In genomic region chr11:77348985-77349384, GRCm38 (mm10) we compare ENCODE assay signal across 8 mouse cellular contexts.
DNase-seq lines count a peak whose midpoint lies in the region; ATAC-seq and TF ChIP-seq lines count a peak whose summit lies in the region.

No protein-coding gene starts in this region.

- peaks cover 7% of the 10 kb centered on the region for H3K4me1 ChIP-seq in heart, adult 2 months (ENCODE audit: control insufficient read depth, insufficient read depth, low read length)
- peaks cover 3 to 18% of the 10 kb centered on the region in 2 experiments; a peak in 3 of 4 replicates for H3K4me1 ChIP-seq in CH12.LX (ENCODE audit: control insufficient read depth in 1 of 2, insufficient read depth in 2 of 2)
- H3K4me1 ChIP-seq in forebrain, postnatal 0 days (ENCODE audit: insufficient read depth): peaks cover 4% of the 10 kb centered on the region; the same call in 1 of the 2 replicates
- peaks cover 3% of the 10 kb centered on the region for H3K4me1 ChIP-seq in liver, embryonic 16.5 days (ENCODE audit: control insufficient read depth, low read depth, low read length)
- no peaks in the 10 kb centered on the region for H3K4me1 ChIP-seq in stomach, embryonic 15.5 days

- peaks cover 19% of the 10 kb centered on the region for H3K36me3 ChIP-seq in heart, adult 2 months (ENCODE audit: control insufficient read depth, insufficient read depth, low read length)
- H3K36me3 ChIP-seq in CH12.LX (replicated peaks in 1 of 2; ENCODE audit: control insufficient read depth in 1 of 2, insufficient read depth in 1 of 2, low read length in 1 of 2): peaks cover 0 to 5% of the 10 kb centered on the region in 2 experiments
- H3K36me3 ChIP-seq in forebrain, postnatal 0 days (ENCODE audit: insufficient read depth): no peaks in the 10 kb centered on the region
- H3K36me3 ChIP-seq in liver, embryonic 16.5 days (ENCODE audit: control insufficient read depth, insufficient read depth): no peaks in the 10 kb centered on the region
- H3K36me3 ChIP-seq in stomach, embryonic 15.5 days: no peaks in the 10 kb centered on the region

- in situ Hi-C loops in CH12.LX (cut with MboI; ENCODE audit: low pct_ligation_motif_present, low pct_unique_long_range_greater_than_20kb, low sequenced_read_pairs): loop anchor here (5.0 to 10.0 kb wide), 2 partner anchors 37 to 96 kb away; no protein-coding TSS in a partner anchor

- TF ChIP-seq EP300 in heart, adult 2 months (IDR thresholded peaks at IDR 0.05; ENCODE audit: insufficient read depth, low read depth, low read length): no peak
- no peak for TF ChIP-seq EP300 in CH12.LX (IDR thresholded peaks at IDR 0.05; ENCODE audit: low read length)

- no peak for TF ChIP-seq POLR2A in heart, adult 2 months (IDR thresholded peaks at IDR 0.05; ENCODE audit: insufficient read depth, low read depth, low read length)
- TF ChIP-seq POLR2A in CH12.LX (IDR thresholded peaks at IDR 0.05; ENCODE audit: low read depth, low read length): no peak

- TF ChIP-seq RAD21 in CH12.LX (IDR thresholded peaks at IDR 0.05; ENCODE audit: low read depth, low read length): no peak

- H3K4me2 ChIP-seq in CH12.LX (ENCODE audit: insufficient read depth, low read depth, poor library complexity, severe bottlenecking): peak overlapping the region; percentile 97
- peak overlapping the region; percentile 81 for H3K4me2 ChIP-seq in forebrain, postnatal 0 days (ENCODE audit: low read depth)
- H3K4me2 ChIP-seq in liver, embryonic 16.5 days (ENCODE audit: low read depth, low read length): peak overlapping the region; percentile 90
- peak overlapping the region; percentile 87 for H3K4me2 ChIP-seq in stomach, embryonic 15.5 days

- ATAC-seq in forebrain, postnatal 0 days: no peak
- ATAC-seq in liver, embryonic 16.5 days (ENCODE audit: low read depth): no peak
- no peak for ATAC-seq in stomach, embryonic 15.5 days (ENCODE audit: insufficient read depth, low FRiP score, low read depth)

- intact Hi-C loops in heart, adult 2 months (cut with DNase I): loop anchor here (2.0 kb wide), 2 partner anchors 38 to 98 kb away; no protein-coding TSS in a partner anchor
- intact Hi-C loops in heart, postnatal 36 days (cut with DNase I): loop anchor here (2.0 to 5.0 kb wide), 5 partner anchors 20 to 92 kb away; no protein-coding TSS in a partner anchor

- DNase-seq in heart, adult 2 months: no peak
- DNase-seq in heart, postnatal 36 days: no peak
- DNase-seq in CH12.LX (ENCODE audit: extremely low read depth): no peak
- no peak for DNase-seq in forebrain, postnatal 0 days
- DNase-seq in left cerebral cortex, adult 9 months (ENCODE audit: low spot score in 2 of 2): no peak
- no peak for DNase-seq in ovary, postnatal 36 days (ENCODE audit: low spot score)

- 5% methylated on average over 6 of the region's 6 CpGs for WGBS in heart, adult 2 months
- whole genome bisulfite sequencing in forebrain, postnatal 0 days: 40% methylated on average over 6 of the region's 6 CpGs
- 9% methylated on average over 6 of the region's 6 CpGs for WGBS in liver, embryonic 16.5 days (ENCODE audit: insufficient replicate concordance)
- whole genome bisulfite sequencing in stomach, embryonic 15.5 days: 42% methylated on average over 6 of the region's 6 CpGs

- dilution Hi-C loops in CH12.LX (cut with MboI; ENCODE audit: extremely low pct_ligation_motif_present, extremely low pct_unique_long_range_greater_than_20kb, low sequenced_read_pairs): no loop called here

- TF ChIP-seq CTCF in heart, adult 2 months (IDR thresholded peaks at IDR 0.05): no peak
- TF ChIP-seq CTCF in CH12.LX (conservative IDR thresholded peaks at IDR 0.05 in 1 of 2, IDR thresholded peaks at IDR 0.05 in 1 of 2; ENCODE audit: low read depth in 2 of 2, low read length in 2 of 2): no peak
- no peak for TF ChIP-seq CTCF in forebrain, postnatal 0 days (IDR thresholded peaks at IDR 0.05; ENCODE audit: low read depth)

- no peaks in the 10 kb centered on the region for H3K9me3 ChIP-seq in CH12.LX (replicated peaks; ENCODE audit: low read length)
- H3K9me3 ChIP-seq in forebrain, postnatal 0 days (ENCODE audit: low read length): no peaks in the 10 kb centered on the region
- H3K9me3 ChIP-seq in liver, embryonic 16.5 days (replicated peaks; ENCODE audit: control insufficient read depth, low read length): no peaks in the 10 kb centered on the region
- H3K9me3 ChIP-seq in stomach, embryonic 15.5 days: no peaks in the 10 kb centered on the region

- H3K9ac ChIP-seq in heart, adult 2 months (ENCODE audit: low read depth, low read length): peak overlapping the region; percentile 88
- H3K9ac ChIP-seq in CH12.LX (ENCODE audit: insufficient read depth, low read depth): peak overlapping the region; percentile 68
- H3K9ac ChIP-seq in forebrain, postnatal 0 days: no peak overlapping the region
- no peak overlapping the region for H3K9ac ChIP-seq in liver, embryonic 16.5 days (ENCODE audit: low read depth, low read length)
- H3K9ac ChIP-seq in stomach, embryonic 15.5 days: no peak overlapping the region

- no peaks in the 10 kb centered on the region; the same call in 1 of the 2 replicates for H3K79me2 ChIP-seq in heart, adult 2 months (replicated peaks; ENCODE audit: control insufficient read depth, insufficient read depth, low read length)
- H3K79me2 ChIP-seq in CH12.LX (replicated peaks; ENCODE audit: control insufficient read depth, extremely low read depth, insufficient read depth, poor library complexity, severe bottlenecking): peaks cover 4% of the 10 kb centered on the region

- H3K4me3 ChIP-seq in heart, adult 2 months: peak overlapping the region; percentile 79
- peak overlapping the region; percentile 57 to 83 (median 67) for H3K4me3 ChIP-seq in CH12.LX (replicated peaks in 1 of 3; ENCODE audit: low read depth in 2 of 3, low read length in 2 of 3, poor library complexity in 1 of 3)
- peak overlapping the region; percentile 51; the same call in 1 of the 2 replicates for H3K4me3 ChIP-seq in forebrain, postnatal 0 days (ENCODE audit: low read depth, low read length)
- peak overlapping the region; percentile 70 for H3K4me3 ChIP-seq in liver, embryonic 16.5 days (ENCODE audit: low read depth, low read length)
- peak overlapping the region; percentile 65 for H3K4me3 ChIP-seq in stomach, embryonic 15.5 days (replicated peaks)

- H3K27ac ChIP-seq in heart, adult 2 months: peak overlapping the region; percentile 95
- no peak overlapping the region for H3K27ac ChIP-seq in CH12.LX (ENCODE audit: insufficient read depth, low read depth)
- H3K27ac ChIP-seq in forebrain, postnatal 0 days (ENCODE audit: low read depth, low read length): no peak overlapping the region
- no peak overlapping the region for H3K27ac ChIP-seq in liver, embryonic 16.5 days (ENCODE audit: low read length)
- H3K27ac ChIP-seq in stomach, embryonic 15.5 days: no peak overlapping the region

- H3K27me3 ChIP-seq in heart, adult 2 months (ENCODE audit: control insufficient read depth, insufficient read depth, low read length): no peaks in the 10 kb centered on the region
- H3K27me3 ChIP-seq in CH12.LX (replicated peaks): no peaks in the 10 kb centered on the region
- H3K27me3 ChIP-seq in forebrain, postnatal 0 days (ENCODE audit: insufficient read depth, low read length): no peaks in the 10 kb centered on the region
- no peaks in the 10 kb centered on the region for H3K27me3 ChIP-seq in liver, embryonic 16.5 days (ENCODE audit: control insufficient read depth, insufficient read depth, low read depth, low read length)
- no peaks in the 10 kb centered on the region for H3K27me3 ChIP-seq in stomach, embryonic 15.5 days (replicated peaks)

TF ChIP-seq in CH12.LX, 34 proteins besides CTCF, POLR2A, EP300 and RAD21:
- no peak for TF ChIP-seq BHLHE40 (IDR thresholded peaks at IDR 0.05; ENCODE audit: low read depth, low read length)
- 0 out of 2 replicates have a peak, but pooled peaks have one; percentile 3 for TF ChIP-seq SIN3A (IDR thresholded peaks at IDR 0.05; ENCODE audit: low read length)
- no peak for TF ChIP-seq KAT2A (IDR thresholded peaks at IDR 0.05; ENCODE audit: insufficient replicate concordance, low read length)
- TF ChIP-seq E2F4 (IDR thresholded peaks at IDR 0.05; ENCODE audit: insufficient replicate concordance, low read depth, low read length): no peak
- TF ChIP-seq PAX5 (IDR thresholded peaks at IDR 0.05; ENCODE audit: low read length): no peak

Comparison
In these comparisons a context has a peak if more than half of its experiments do, and no peak if none do; other contexts are left out.
1. H3K9ac ChIP-seq: peak in heart, adult 2 months (single experiment) and CH12.LX (single experiment); none in forebrain, postnatal 0 days (single experiment), liver, embryonic 16.5 days (single experiment) and stomach, embryonic 15.5 days (single experiment).
2. Peak in every context shown above with its lines, with median percentiles within 50 percentile points of each other: H3K4me3 ChIP-seq and H3K4me2 ChIP-seq.